Mouse (Mus musculus): Measurements from ENCODE around the gene Ppp1r35.

- TF ChIP-seq CTCF (IDR thresholded peaks at IDR 0.05; ENCODE audit: low read depth), result peak; percentile 43
- TF ChIP-seq EP300 (IDR thresholded peaks at IDR 0.05; ENCODE audit: low read depth), result no peak
Measured at GRCm38 (mm10) chr5:137766270-137766669, 12.4 kb upstream of the Ppp1r35 start.
